Mouse (Mus musculus): ENCODE measurements around the gene Nr4a1. TPM values are rescaled to one million over a fixed set of nuclear protein-coding genes. Genes with fewer than 3 reads are reported as not detected.

The Nr4a1 gene
- polyA plus RNA-seq, 1 experiment from 2014 or later, result 10.8 TPM

DNA sequence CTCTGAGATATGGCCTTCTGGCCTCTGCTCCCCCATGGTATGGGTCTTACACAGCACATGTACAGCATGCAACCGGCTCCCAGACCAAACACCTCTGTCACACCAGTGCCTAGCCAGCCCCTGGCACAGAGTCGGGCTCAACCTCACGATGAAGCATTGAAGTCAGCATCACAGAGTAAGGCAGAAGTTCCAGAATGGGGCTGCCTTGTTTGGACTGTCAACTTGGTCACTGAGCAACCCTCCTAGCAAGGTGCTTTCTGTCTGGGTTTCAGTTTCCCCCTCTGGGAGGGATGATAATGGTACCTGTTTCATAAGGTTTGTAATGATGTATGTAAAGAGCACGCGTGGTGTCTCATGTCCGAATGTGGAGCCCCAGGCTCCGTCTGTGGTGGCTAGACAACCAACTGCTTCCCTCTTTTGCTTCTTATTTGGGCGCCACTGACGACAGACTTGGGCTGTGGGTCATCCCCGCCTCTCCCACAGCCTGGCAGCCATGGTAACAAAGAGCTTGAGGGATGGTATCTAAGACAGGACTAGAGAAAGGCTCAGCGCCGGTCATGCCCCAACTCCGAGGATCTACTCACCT, 31.1 kb upstream of the Nr4a1 start:
- no peak overlapping the region for H3K4me2 ChIP-seq (ENCODE audit: low read depth, low read length)
- no peaks in the 10 kb centered on the region for H3K36me3 ChIP-seq (ENCODE audit: control insufficient read depth, insufficient read depth, low read length)
- no peak overlapping the region for H3K4me3 ChIP-seq (ENCODE audit: low read length)
- H3K9ac ChIP-seq (ENCODE audit: low read length), result no peak overlapping the region
- H3K27me3 ChIP-seq (ENCODE audit: control insufficient read depth, insufficient read depth, low read depth, low read length), result no peaks in the 10 kb centered on the region
- no peak overlapping the region for H3K27ac ChIP-seq (ENCODE audit: low read length)
- no peaks in the 10 kb centered on the region for H3K9me3 ChIP-seq (ENCODE audit: control insufficient read depth, low read length)
- ATAC-seq (ENCODE audit: low read depth), result no peak
- peaks cover 40% of the 10 kb centered on the region for H3K4me1 ChIP-seq (replicated peaks; ENCODE audit: control insufficient read depth, insufficient read depth, low read length)
- 49% methylated on average over 13 of the region's 13 CpGs for WGBS

DNA sequence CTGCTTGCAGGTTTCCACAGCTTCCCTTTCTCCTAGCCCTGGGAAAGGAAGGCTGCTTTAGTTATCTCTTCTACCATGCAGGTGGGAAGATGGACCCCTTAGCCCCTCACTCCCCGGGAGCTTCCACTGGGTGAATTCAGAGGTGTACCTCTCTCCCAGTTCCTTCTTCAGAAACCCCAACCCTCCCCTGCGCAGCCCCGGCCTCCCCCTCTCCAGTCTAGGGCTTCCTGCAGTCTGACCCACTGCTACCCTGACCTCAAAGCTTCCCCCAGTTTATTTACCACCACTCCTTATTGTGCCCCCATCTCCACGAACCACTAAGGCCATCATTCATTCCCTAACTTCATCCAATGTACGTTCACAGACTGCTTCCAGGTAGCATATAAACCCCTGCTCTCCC, 30.5 kb upstream of the Nr4a1 start:
- 9% methylated on average over 5 of the region's 5 CpGs for WGBS
- no peak for ATAC-seq (ENCODE audit: low read depth)
- no peaks in the 10 kb centered on the region for H3K9me3 ChIP-seq (ENCODE audit: control insufficient read depth, low read length)
- H3K36me3 ChIP-seq (ENCODE audit: control insufficient read depth, insufficient read depth, low read length), result no peaks in the 10 kb centered on the region
- H3K4me3 ChIP-seq (ENCODE audit: low read length), result peak overlapping the region; percentile 63
- peaks cover 46% of the 10 kb centered on the region for H3K4me1 ChIP-seq (replicated peaks; ENCODE audit: control insufficient read depth, insufficient read depth, low read length)
- H3K4me2 ChIP-seq (ENCODE audit: low read depth, low read length), result peak overlapping the region; percentile 87
- H3K9ac ChIP-seq (ENCODE audit: low read length), result peak overlapping the region; percentile 46
- H3K27me3 ChIP-seq (ENCODE audit: control insufficient read depth, insufficient read depth, low read depth, low read length), result no peaks in the 10 kb centered on the region
- no peak overlapping the region for H3K27ac ChIP-seq (ENCODE audit: low read length)

DNA sequence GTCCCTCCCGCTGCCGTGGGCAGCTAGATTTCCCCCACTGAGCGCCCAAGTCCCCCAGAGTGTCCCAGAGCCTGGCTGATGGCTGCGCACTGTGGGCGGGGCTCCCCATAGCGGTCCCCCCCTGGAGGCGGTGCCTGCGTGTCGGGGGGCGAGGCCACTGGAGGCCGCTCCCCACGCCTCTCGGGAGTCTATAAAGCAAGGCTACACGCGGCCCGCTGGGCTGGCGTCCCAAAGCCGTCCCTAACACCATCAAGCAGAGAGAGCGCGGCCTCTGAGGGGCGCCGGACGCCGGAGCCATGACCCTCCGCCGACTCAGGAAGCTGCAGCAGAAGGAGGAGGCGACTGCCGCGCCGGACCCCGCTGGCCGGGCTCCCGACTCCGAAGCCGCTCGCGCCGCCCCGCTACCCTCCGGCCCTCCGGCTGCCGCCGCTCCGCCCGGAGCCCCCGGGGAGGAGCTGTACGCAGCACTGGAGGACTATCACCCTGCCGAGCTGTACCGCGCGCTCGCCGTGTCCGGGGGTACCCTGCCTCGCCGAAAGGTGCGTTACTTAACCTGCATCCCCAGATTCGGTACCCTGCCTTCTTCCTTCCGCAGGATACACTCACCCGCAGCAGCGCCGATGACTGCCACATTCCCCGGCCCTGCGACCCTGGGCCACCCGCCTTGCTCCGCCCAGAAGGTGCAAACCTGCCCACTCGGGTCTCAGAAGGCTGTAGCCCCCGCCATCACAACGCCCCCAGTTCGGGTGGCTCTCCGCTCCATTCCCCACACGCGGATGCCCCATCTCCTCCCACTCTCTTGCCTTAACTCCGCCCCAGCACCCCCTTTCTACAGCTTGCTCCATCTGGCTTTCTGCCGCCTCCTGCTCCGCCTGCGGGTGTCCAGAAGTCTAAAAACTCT, 29.8 kb upstream of the Nr4a1 start, which contains the start of gene Grasp:
TSS of gene Grasp (plus strand) at position 183 of the 901 bp plus-strand sequence.
- H3K4me2 ChIP-seq (ENCODE audit: low read depth, low read length), result peak within 1 kb of the TSS; percentile 87
- peak within 1 kb of the TSS; percentile 82 for H3K27ac ChIP-seq (ENCODE audit: low read length)
- H3K27me3 ChIP-seq (ENCODE audit: control insufficient read depth, insufficient read depth, low read depth, low read length), result no peaks in the 10 kb centered on the region
- peak within 1 kb of the TSS; percentile 80 for H3K9ac ChIP-seq (ENCODE audit: low read length)
- H3K36me3 ChIP-seq (ENCODE audit: control insufficient read depth, insufficient read depth, low read length), result peaks cover 6% of the 10 kb centered on the region
- no peaks in the 10 kb centered on the region for H3K9me3 ChIP-seq (ENCODE audit: control insufficient read depth, low read length)
- peak within 1 kb of the TSS; percentile 63 for H3K4me3 ChIP-seq (ENCODE audit: low read length)
- H3K4me1 ChIP-seq (replicated peaks; ENCODE audit: control insufficient read depth, insufficient read depth, low read length), result peaks cover 53% of the 10 kb centered on the region
- WGBS, result under 1% methylated on average over 62 of the region's 77 CpGs
- ATAC-seq (ENCODE audit: low read depth), result peak; percentile 92

DNA sequence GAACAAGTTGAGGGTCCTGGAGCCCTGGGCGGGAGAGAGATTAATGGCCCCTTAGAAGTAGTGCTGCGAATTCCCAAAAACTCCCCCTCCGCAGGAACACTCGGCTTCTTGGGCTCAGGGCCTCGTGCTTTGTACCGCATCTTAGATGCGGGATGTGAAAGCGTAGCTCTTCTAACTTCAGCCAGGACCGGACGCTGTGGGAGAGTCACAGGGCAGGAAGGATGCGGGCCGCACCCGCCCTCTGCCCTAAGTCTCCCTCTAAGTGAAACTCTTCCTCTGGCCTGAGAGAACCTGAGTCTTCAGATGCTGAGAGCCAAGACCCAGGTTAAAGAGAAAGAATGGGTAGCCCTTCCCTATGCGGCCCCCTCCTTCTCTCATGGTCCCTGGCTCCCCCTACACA, 29.1 kb upstream of the Nr4a1 start:
- Histone ChIP-seq H3K36me3 (ENCODE audit: control insufficient read depth, insufficient read depth, low read length) (peaks cover 13% of the 10 kb centered on the region), H3K27ac (ENCODE audit: low read length) (peak overlapping the region; percentile 82), H3K9me3 (ENCODE audit: control insufficient read depth, low read length) (no peaks in the 10 kb centered on the region), H3K4me1 (replicated peaks; ENCODE audit: control insufficient read depth, insufficient read depth, low read length) (peaks cover 53% of the 10 kb centered on the region), H3K27me3 (ENCODE audit: control insufficient read depth, insufficient read depth, low read depth, low read length) (no peaks in the 10 kb centered on the region), H3K4me2 (ENCODE audit: low read depth, low read length) (peak overlapping the region; percentile 87), H3K9ac (ENCODE audit: low read length) (peak overlapping the region; percentile 80), H3K4me3 (ENCODE audit: low read length) (peak overlapping the region; percentile 63)
- WGBS, result 2% methylated on average over 14 of the region's 14 CpGs
- no peak for ATAC-seq (ENCODE audit: low read depth)

DNA sequence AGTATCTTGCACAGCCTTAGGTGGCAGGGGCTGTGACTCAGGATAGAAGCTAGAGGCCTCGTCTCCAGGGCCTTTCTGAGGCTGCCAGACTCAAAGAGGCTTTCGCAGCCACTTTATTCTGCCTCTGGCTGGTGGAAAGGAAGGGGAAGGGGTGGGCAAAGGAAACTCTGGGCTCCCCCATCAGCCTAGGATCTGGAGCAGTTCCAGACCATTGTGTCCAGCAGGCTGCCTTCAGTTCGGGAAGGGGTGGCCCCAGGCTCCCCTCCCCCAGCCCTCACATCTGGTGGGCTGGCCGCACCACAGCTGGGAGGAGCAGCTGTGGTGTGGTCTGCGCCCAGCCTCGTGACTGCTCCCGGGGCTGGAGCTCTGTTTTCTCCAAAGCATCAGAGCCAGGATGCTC, 26.1 kb upstream of the Nr4a1 start:
- ATAC-seq (ENCODE audit: low read depth), result peak; percentile 73
- peak overlapping the region; percentile 35; the same call in 1 of the 2 replicates for H3K4me2 ChIP-seq (ENCODE audit: low read depth, low read length)
- H3K4me1 ChIP-seq (replicated peaks; ENCODE audit: control insufficient read depth, insufficient read depth, low read length), result peaks cover 56% of the 10 kb centered on the region
- no peaks in the 10 kb centered on the region for H3K9me3 ChIP-seq (ENCODE audit: control insufficient read depth, low read length)
- H3K27ac ChIP-seq (ENCODE audit: low read length), result peak overlapping the region; percentile 87
- peak overlapping the region; percentile 31 for H3K9ac ChIP-seq (ENCODE audit: low read length)
- no peaks in the 10 kb centered on the region for H3K27me3 ChIP-seq (ENCODE audit: control insufficient read depth, insufficient read depth, low read depth, low read length)
- peak overlapping the region; percentile 14; the same call in 1 of the 2 replicates for H3K4me3 ChIP-seq (ENCODE audit: low read length)
- 21% methylated on average over 7 of the region's 7 CpGs for WGBS
- peaks cover 35% of the 10 kb centered on the region for H3K36me3 ChIP-seq (ENCODE audit: control insufficient read depth, insufficient read depth, low read length)

DNA sequence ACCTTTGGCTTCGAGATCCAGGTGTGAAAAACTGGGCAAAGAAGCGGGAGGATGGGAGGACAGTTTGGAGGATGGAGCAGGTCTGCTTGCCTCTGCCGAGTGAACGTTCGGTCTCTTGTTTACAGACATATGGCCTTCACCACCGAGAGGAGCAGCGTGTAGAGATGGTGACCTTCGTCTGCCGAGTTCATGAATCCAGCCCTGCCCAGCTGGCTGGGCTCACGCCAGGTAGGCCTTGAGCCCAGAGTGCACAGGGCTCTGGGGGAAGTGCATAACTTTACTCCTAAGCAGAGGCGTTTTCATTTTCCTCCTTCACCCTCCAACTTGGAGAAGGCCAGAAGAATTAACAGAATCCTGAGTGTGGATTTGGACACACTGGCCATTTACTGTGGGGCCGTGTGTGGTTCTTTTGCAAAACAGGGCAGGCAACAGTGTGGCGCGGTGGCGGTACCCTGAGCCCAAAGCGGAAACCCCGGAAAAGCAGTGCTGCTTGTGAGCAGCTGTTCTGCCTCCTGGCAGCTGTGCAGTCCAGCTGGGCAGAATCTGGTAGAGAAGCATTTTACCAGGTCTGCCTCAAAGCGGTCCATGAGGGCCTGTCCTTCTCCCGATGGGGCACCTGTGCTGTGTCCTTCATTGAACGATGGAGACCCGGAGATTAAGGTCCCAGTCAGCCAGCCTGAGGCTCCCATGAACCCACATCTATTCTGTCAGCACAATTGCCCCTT, 25.0 kb upstream of the Nr4a1 start:
- peaks cover 54% of the 10 kb centered on the region for H3K4me1 ChIP-seq (replicated peaks; ENCODE audit: control insufficient read depth, insufficient read depth, low read length)
- H3K9me3 ChIP-seq (ENCODE audit: control insufficient read depth, low read length), result no peaks in the 10 kb centered on the region
- 75% methylated on average over 21 of the region's 21 CpGs for WGBS

DNA sequence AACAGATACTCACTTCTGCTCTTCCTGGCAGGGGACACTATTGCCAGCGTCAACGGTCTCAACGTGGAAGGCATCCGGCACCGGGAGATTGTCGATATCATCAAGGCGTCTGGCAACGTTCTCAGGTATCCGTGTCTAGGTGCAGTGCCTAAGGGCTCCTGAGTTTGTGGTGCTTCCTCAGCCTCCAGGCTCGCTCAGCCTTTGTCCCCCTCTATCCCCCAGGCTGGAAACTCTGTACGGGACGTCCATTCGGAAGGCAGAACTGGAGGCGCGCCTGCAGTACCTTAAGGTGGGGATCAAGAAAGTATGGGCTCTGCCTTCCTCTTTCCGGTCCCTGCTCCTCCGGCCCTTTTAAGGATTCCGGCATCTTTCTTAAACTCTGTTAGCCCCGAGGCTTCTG, 23.6 kb upstream of the Nr4a1 start:
- WGBS, result 93% methylated on average over 19 of the region's 19 CpGs
- no peak overlapping the region for H3K4me3 ChIP-seq (ENCODE audit: low read length)
- H3K27me3 ChIP-seq (ENCODE audit: control insufficient read depth, insufficient read depth, low read depth, low read length), result no peaks in the 10 kb centered on the region
- no peak for ATAC-seq (ENCODE audit: low read depth)
- H3K9ac ChIP-seq (ENCODE audit: low read length), result no peak overlapping the region
- H3K27ac ChIP-seq (ENCODE audit: low read length), result no peak overlapping the region
- H3K4me1 ChIP-seq (replicated peaks; ENCODE audit: control insufficient read depth, insufficient read depth, low read length), result peaks cover 57% of the 10 kb centered on the region
- no peaks in the 10 kb centered on the region for H3K9me3 ChIP-seq (ENCODE audit: control insufficient read depth, low read length)
- H3K4me2 ChIP-seq (ENCODE audit: low read depth, low read length), result no peak overlapping the region
- H3K36me3 ChIP-seq (ENCODE audit: control insufficient read depth, insufficient read depth, low read length), result peaks cover 35% of the 10 kb centered on the region

More for the DNA sequence above, 25.0 kb upstream of the Nr4a1 start:
- Histone ChIP-seq H3K36me3 (ENCODE audit: control insufficient read depth, insufficient read depth, low read length) (peaks cover 35% of the 10 kb centered on the region), H3K27me3 (ENCODE audit: control insufficient read depth, insufficient read depth, low read depth, low read length) (no peaks in the 10 kb centered on the region), H3K27ac (ENCODE audit: low read length) (peak overlapping the region; percentile 87; the same call in 1 of the 2 replicates), H3K4me2 (ENCODE audit: low read depth, low read length) (no peak overlapping the region), H3K4me3 (ENCODE audit: low read length) (no peak overlapping the region), H3K9ac (ENCODE audit: low read length) (no peak overlapping the region)
- no peak for ATAC-seq (ENCODE audit: low read depth)

DNA sequence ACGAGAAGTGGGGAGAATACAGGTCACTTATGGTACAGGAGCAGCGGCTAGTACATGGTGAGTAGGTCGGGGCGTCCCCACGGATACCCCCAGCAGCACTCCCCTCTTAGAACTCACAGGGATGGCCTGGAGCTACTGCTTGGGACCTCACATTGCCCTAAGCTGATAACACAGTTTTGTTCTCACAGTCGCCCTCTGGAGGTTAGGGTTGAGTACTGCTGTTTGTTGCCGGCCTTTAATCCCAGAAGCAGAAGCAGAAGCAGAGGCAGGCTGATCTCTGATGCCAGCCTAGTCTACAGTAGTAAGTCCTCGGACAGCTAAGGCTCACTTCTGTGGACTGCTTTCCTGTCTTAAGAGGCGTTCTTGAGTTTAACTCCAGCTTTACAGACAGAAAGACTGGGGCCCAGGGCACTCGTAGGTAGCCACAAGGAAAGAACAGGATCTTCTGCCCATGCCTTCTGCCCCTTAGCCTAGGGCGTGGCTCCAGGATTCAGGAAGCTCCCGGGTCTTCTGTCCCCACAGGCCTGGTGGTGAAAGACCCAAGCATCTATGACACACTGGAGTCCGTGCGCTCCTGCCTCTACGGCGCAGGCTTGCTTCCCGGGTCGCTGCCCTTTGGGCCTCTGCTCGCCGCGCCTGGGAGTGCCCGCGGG, 22.9 kb upstream of the Nr4a1 start:
- Histone ChIP-seq H3K9ac (ENCODE audit: low read length) (no peak overlapping the region), H3K9me3 (ENCODE audit: control insufficient read depth, low read length) (no peaks in the 10 kb centered on the region), H3K4me3 (ENCODE audit: low read length) (no peak overlapping the region), H3K27ac (ENCODE audit: low read length) (0 out of 2 replicates have a peak overlapping the region, but pooled peaks have one; percentile 99), H3K4me1 (replicated peaks; ENCODE audit: control insufficient read depth, insufficient read depth, low read length) (peaks cover 59% of the 10 kb centered on the region), H3K27me3 (ENCODE audit: control insufficient read depth, insufficient read depth, low read depth, low read length) (no peaks in the 10 kb centered on the region), H3K36me3 (ENCODE audit: control insufficient read depth, insufficient read depth, low read length) (peaks cover 35% of the 10 kb centered on the region), H3K4me2 (ENCODE audit: low read depth, low read length) (no peak overlapping the region)
- WGBS, result 84% methylated on average over 23 of the region's 23 CpGs
- no peak for ATAC-seq (ENCODE audit: low read depth)

Measured in lung, embryonic 16.5 days (tissue).